Mouse (Mus musculus): ENCODE measurements around the gene Clk2.

GRCm38 (mm10) chr3:89193351-89193750 is 28.8 kb downstream of the Clk2 start:
- TF ChIP-seq CTCF (IDR thresholded peaks at IDR 0.05; ENCODE audit: low read depth, low read length) (no peak), POLR2A (IDR thresholded peaks at IDR 0.05; ENCODE audit: insufficient read depth, low read length) (no peak)

Measured in ES-Bruce4 (cell line).